Comparison of ENCODE assay signal across 34 mouse cellular contexts in genomic region chr17:85982271-85982670, GRCm38 (mm10).
"Had no signal": no experiment of that assay in that cellular context is flagged by ENCODE, and none has a peak within 500 bp of the region (broad histone marks: within the 10 kb centered on the region; RNA-seq: fewer than 3 reads in every experiment).

No protein-coding gene starts in this region.

- H3K4me1 ChIP-seq: hindbrain, embryonic 13.5 days; hindbrain, embryonic 15.5 days; intestine, embryonic 15.5 days had no signal

- H3K36me3 ChIP-seq: hindbrain, embryonic 12.5 days; hindbrain, embryonic 15.5 days; intestine, embryonic 15.5 days; kidney, embryonic 15.5 days had no signal

- DNase-seq: heart, postnatal 14 days; heart, postnatal 36 days; heart, postnatal 4 days; kidney, adult 11 months; kidney, adult 18-20 months; kidney, adult 2 months; kidney, adult 8-10 months; kidney, adult 9 months; kidney, postnatal 10 days; kidney, postnatal 14 days; kidney, postnatal 25 days; kidney, postnatal 36 days; kidney, postnatal 4 days; layer of hippocampus, adult 9-11 months; layer of hippocampus, postnatal 36 days had no signal

- H3K4me2 ChIP-seq: heart, embryonic 11.5 days; heart, embryonic 12.5 days; heart, embryonic 13.5 days; heart, embryonic 15.5 days; hindbrain, embryonic 12.5 days; hindbrain, embryonic 13.5 days; hindbrain, embryonic 14.5 days; hindbrain, embryonic 15.5 days; intestine, embryonic 15.5 days; kidney, embryonic 15.5 days had no signal

- H3K9me3 ChIP-seq: heart, embryonic 10.5 days; heart, embryonic 12.5 days; heart, embryonic 15.5 days; hindbrain, embryonic 10.5 days; hindbrain, embryonic 12.5 days; hindbrain, embryonic 15.5 days; intestine, embryonic 15.5 days; kidney, embryonic 15.5 days had no signal

- H3K9ac ChIP-seq: heart, embryonic 12.5 days; heart, embryonic 13.5 days; heart, embryonic 15.5 days; hindbrain, embryonic 12.5 days; hindbrain, embryonic 13.5 days; hindbrain, embryonic 14.5 days; hindbrain, embryonic 15.5 days; intestine, embryonic 15.5 days; kidney, embryonic 15.5 days had no signal

- H3K4me3 ChIP-seq: heart, embryonic 10.5 days; heart, embryonic 12.5 days; heart, embryonic 13.5 days; heart, embryonic 15.5 days; hindbrain, embryonic 10.5 days; hindbrain, embryonic 12.5 days; hindbrain, embryonic 13.5 days; hindbrain, embryonic 15.5 days; intestine, embryonic 15.5 days; kidney, embryonic 15.5 days; layer of hippocampus, adult 2 months had no signal

- H3K27me3 ChIP-seq: heart, embryonic 12.5 days; heart, embryonic 13.5 days; heart, embryonic 15.5 days; hindbrain, embryonic 12.5 days; hindbrain, embryonic 13.5 days; hindbrain, embryonic 15.5 days; intestine, embryonic 15.5 days; kidney, embryonic 15.5 days had no signal

- H3K27ac ChIP-seq: heart, embryonic 10.5 days; heart, embryonic 13.5 days; heart, embryonic 15.5 days; hindbrain, embryonic 10.5 days; hindbrain, embryonic 12.5 days; hindbrain, embryonic 13.5 days; hindbrain, embryonic 14.5 days; hindbrain, embryonic 15.5 days; hindbrain, postnatal 0 days; intestine, embryonic 15.5 days; kidney, embryonic 15.5 days; kidney, postnatal 0 days; layer of hippocampus, adult 2 months had no signal

- ATAC-seq: hindbrain, embryonic 16.5 days; hindbrain, postnatal 0 days; inflammation-experienced regulatory T-cells, adult 6 months; intestine, embryonic 15.5 days; intestine, embryonic 16.5 days; intestine, postnatal 0 days had no signal
